Mouse (Mus musculus) heart, adult 2 months (tissue): ENCODE measurements around the gene Trat1. TPM values are rescaled to one million over a fixed set of nuclear protein-coding genes. Genes with fewer than 3 reads are reported as not detected.

Experiments used
- DNase-seq, 2 experiments: peaks; one replicate each; pipeline ENCODE4 v3.0.0; 2021
- H3K27ac ChIP-seq: fragments of 200-600 bp; 2 replicates; pipeline ENCODE4 v1.8.1; 2022
- H3K27me3 ChIP-seq: fragments of 200-500 bp; 2 replicates; pipeline ENCODE4 v1.6.1; 2012; ENCODE audit warnings: mild to moderate bottlenecking, low read length, inconsistent platforms, mixed read lengths; ENCODE audit not compliant: control insufficient read depth, insufficient read depth
- H3K36me3 ChIP-seq: fragments of 200-500 bp; 2 replicates; pipeline ENCODE4 v1.6.1; 2012; ENCODE audit warnings: low read length, inconsistent platforms; ENCODE audit not compliant: control insufficient read depth, insufficient read depth
- H3K4me1 ChIP-seq: fragments of 200-500 bp; 2 replicates; pipeline ENCODE4 v1.6.1; 2011; ENCODE audit warnings: low read length; ENCODE audit not compliant: control insufficient read depth, insufficient read depth
- H3K4me3 ChIP-seq: fragments of 200-600 bp; 2 replicates; pipeline ENCODE4 v1.8.1; 2022
- H3K79me2 ChIP-seq: fragments of 200-500 bp; replicated peaks from 2 replicates; pipeline ENCODE4 v1.6.1; 2012; ENCODE audit warnings: mild to moderate bottlenecking, inconsistent platforms, low read length, moderate library complexity, mixed read lengths; ENCODE audit not compliant: control insufficient read depth, insufficient read depth
- H3K9ac ChIP-seq: fragments of 200-500 bp; 2 replicates; pipeline ENCODE4 v1.6.1; 2012; ENCODE audit warnings: low read depth, mild to moderate bottlenecking, control low read depth, inconsistent platforms, low read length, mixed read lengths
- CTCF ChIP-seq: fragments of 200-600 bp; IDR thresholded peaks from 2 replicates; pipeline ENCODE4 v1.8.1; 2022; ENCODE audit warnings: antibody characterized with exemption, mild to moderate bottlenecking, moderate library complexity
- EP300 ChIP-seq: fragments of 200-500 bp; IDR thresholded peaks from 2 replicates; pipeline ENCODE4 v1.6.1; 2011; ENCODE audit warnings: low read depth, low read length, control low read depth; ENCODE audit not compliant: insufficient read depth
- POLR2A ChIP-seq: fragments of 200-500 bp; IDR thresholded peaks from 2 replicates; pipeline ENCODE4 v1.6.1; 2011; ENCODE audit warnings: mild to moderate bottlenecking, low read depth, low read length, control low read depth; ENCODE audit not compliant: insufficient read depth
- WGBS: fragments of 180-500 bp; shearing (Covaris S2); methylation state at CpG from one replicate; pipeline ENCODE4 v1.1.7; 2018; 5-methylcytosine and 5-hydroxymethylcytosine counted together
- intact Hi-C: fragments of 180-260 bp; cut with DNase I; formaldehyde crosslinking; loops from one replicate; pipeline ENCODE4 v1.15.1; 2025
- polyA plus RNA-seq: library from polyadenylated mRNA; depleted of rRNA; stranded (reverse); fragments of >200 nt; gene quantifications from 2 replicates; pipeline ENCODE4 v1.2.3, GENCODE M21; 2012; rRNA removed
- total RNA-seq, 2 experiments: library from RNA; stranded (reverse); gene quantifications; 2 replicates each; pipeline ENCODE4 v1.2.3; 2021

The Trat1 gene
- total and polyA plus RNA-seq, 3 experiments: 0.04 to 0.25 TPM; not detected in 1

GRCm38 (mm10) chr16:48701896-48702295 lies 69.9 kb downstream of the Trat1 start:
- H3K27ac ChIP-seq: no peak overlapping the region
- TF ChIP-seq CTCF (no peak), EP300 (no peak), POLR2A (no peak)
- no peaks in the 10 kb centered on the region for H3K27me3 ChIP-seq
- intact Hi-C loops: no loop called here
- H3K4me1 ChIP-seq: no peaks in the 10 kb centered on the region
- H3K36me3 ChIP-seq: no peaks in the 10 kb centered on the region
- DNase-seq: no peak
- H3K79me2 ChIP-seq: no peaks in the 10 kb centered on the region
- H3K4me3 ChIP-seq: no peak overlapping the region
- no peak overlapping the region for H3K9ac ChIP-seq
- 89% methylated on average over 3 of the region's 3 CpGs for WGBS

Other genes starting within 250 kb of the Trat1 start
- gene Retnlb, start 44.8 kb upstream of the Trat1 start, total RNA-seq: not detected
- gene Retnlb, start 44.8 kb upstream of the Trat1 start, polyA plus RNA-seq: not detected in 2 replicates
- 1 to 10 TPM; 2.1 to 3.0 TPM for gene Retnla, start 70.5 kb upstream of the Trat1 start, total RNA-seq
- gene Retnla, start 70.5 kb upstream of the Trat1 start, polyA plus RNA-seq: 52.0 and 56.1 TPM in 2 replicates
- 1 to 10 TPM in 1 of 2 experiments, under 1 TPM in 1; 0.55 to 2.4 TPM for gene Retnlg, start 100.6 kb upstream of the Trat1 start, total RNA-seq
- 2.3 and 5.5 TPM in 2 replicates for gene Retnlg, start 100.6 kb upstream of the Trat1 start, polyA plus RNA-seq
- 1 to 10 TPM; 7.6 to 8.3 TPM for gene Dzip3, start 222.1 kb upstream of the Trat1 start, total RNA-seq
- gene Dzip3, start 222.1 kb upstream of the Trat1 start, polyA plus RNA-seq: 1.6 and 4.0 TPM in 2 replicates
- gene Cip2a, start 222.2 kb upstream of the Trat1 start, total RNA-seq: 1 to 10 TPM in 1 of 2 experiments, under 1 TPM in 1; 0.82 to 1.0 TPM
- 0.41 and 0.64 TPM in 2 replicates for gene Cip2a, start 222.2 kb upstream of the Trat1 start, polyA plus RNA-seq